17 mouse cellular contexts compared by ENCODE assay signal in the genomic region with DNA sequence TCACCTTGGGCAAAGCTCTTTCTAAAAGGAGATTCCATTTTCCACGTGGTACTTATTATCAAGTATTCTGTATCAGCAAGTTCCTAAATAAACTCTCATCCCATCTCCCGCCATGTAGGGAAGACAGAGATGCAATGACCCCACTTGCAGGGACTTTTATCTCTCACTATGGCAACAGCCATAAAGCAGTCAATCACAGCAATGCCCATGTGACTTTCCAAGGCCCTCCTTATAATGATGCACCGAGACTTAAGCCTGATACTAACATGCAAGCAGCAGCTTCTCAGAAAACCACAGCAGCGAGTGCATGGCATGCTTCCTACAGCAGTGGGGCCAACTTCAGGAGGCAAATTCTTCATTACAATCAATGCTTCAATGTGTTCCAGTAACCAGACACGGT. TPM values are rescaled to one million over a fixed set of nuclear protein-coding genes. Genes with fewer than 3 reads are reported as not detected.
DNase-seq lines count a peak whose midpoint lies in the region; ATAC-seq and TF ChIP-seq lines count a peak whose summit lies in the region.
"Had no signal": no experiment of that assay in that cellular context is flagged by ENCODE, and none has a peak within 500 bp of the region (broad histone marks: within the 10 kb centered on the region; RNA-seq: fewer than 3 reads in every experiment).

No protein-coding gene starts in this region.

- intact Hi-C loops in gastrocnemius, adult 2 months (cut with DNase I) = loop anchor here (5.0 kb wide), 1 partner anchor 39 kb away; a partner anchor contains a TSS
- intact Hi-C loops in heart, postnatal 25 days (cut with DNase I) = no loop called here

- H3K27me3 ChIP-seq in heart, embryonic 16.5 days (ENCODE audit: control insufficient read depth, insufficient read depth, low read length) = no peaks in the 10 kb centered on the region
- H3K27me3 ChIP-seq in midbrain, embryonic 13.5 days = no peaks in the 10 kb centered on the region
- H3K27me3 ChIP-seq in midbrain, postnatal 0 days (ENCODE audit: insufficient read depth, low read length) = no peaks in the 10 kb centered on the region
- no peaks in the 10 kb centered on the region for H3K27me3 ChIP-seq in midbrain, embryonic 16.5 days (ENCODE audit: control insufficient read depth, insufficient read depth, low read depth, low read length)
- H3K27me3 ChIP-seq: limb, embryonic 15.5 days; megakaryocyte, embryonic 14.5 days had no signal

- H3K9me3 ChIP-seq in heart, embryonic 16.5 days (replicated peaks; ENCODE audit: control insufficient read depth, low read length) = no peaks in the 10 kb centered on the region
- no peaks in the 10 kb centered on the region for H3K9me3 ChIP-seq in midbrain, embryonic 13.5 days
- no peaks in the 10 kb centered on the region for H3K9me3 ChIP-seq in midbrain, postnatal 0 days (ENCODE audit: low read length)
- no peaks in the 10 kb centered on the region for H3K9me3 ChIP-seq in midbrain, embryonic 16.5 days (replicated peaks; ENCODE audit: control insufficient read depth, low read length, poor library complexity, severe bottlenecking)
- H3K9me3 ChIP-seq: limb, embryonic 15.5 days had no signal

- no peak for TF ChIP-seq CTCF in gastrocnemius, adult 2 months (IDR thresholded peaks at IDR 0.05)
- TF ChIP-seq CTCF in midbrain, postnatal 0 days (IDR thresholded peaks at IDR 0.05) = no peak

- H3K9ac ChIP-seq in heart, embryonic 16.5 days (ENCODE audit: low read length) = no peak overlapping the region
- H3K9ac ChIP-seq in midbrain, embryonic 13.5 days (replicated peaks) = no peak overlapping the region
- H3K9ac ChIP-seq in midbrain, postnatal 0 days (replicated peaks; ENCODE audit: low read length, poor library complexity, severe bottlenecking) = no peak overlapping the region
- no peak overlapping the region for H3K9ac ChIP-seq in midbrain, embryonic 16.5 days (ENCODE audit: low read depth, low read length)
- H3K9ac ChIP-seq: limb, embryonic 15.5 days; liver, postnatal 0 days had no signal

- H3K36me3 ChIP-seq in heart, embryonic 16.5 days (ENCODE audit: control insufficient read depth, insufficient read depth) = no peaks in the 10 kb centered on the region
- no peaks in the 10 kb centered on the region for H3K36me3 ChIP-seq in midbrain, embryonic 13.5 days
- H3K36me3 ChIP-seq in midbrain, postnatal 0 days (ENCODE audit: insufficient read depth, low read length) = no peaks in the 10 kb centered on the region
- H3K36me3 ChIP-seq in midbrain, embryonic 16.5 days (ENCODE audit: control insufficient read depth, insufficient read depth, low read length) = no peaks in the 10 kb centered on the region
- H3K36me3 ChIP-seq: limb, embryonic 15.5 days had no signal

- ATAC-seq in heart, embryonic 16.5 days (replicated peaks; ENCODE audit: extremely low read depth, insufficient read depth, low FRiP score) = peak; percentile 42; the same call in 1 of the 2 replicates
- peak; percentile 58; the same call in 1 of the 2 replicates for ATAC-seq in midbrain, embryonic 13.5 days
- no peak for ATAC-seq in midbrain, postnatal 0 days (ENCODE audit: low FRiP score)
- ATAC-seq in midbrain, embryonic 16.5 days = 0 out of 2 replicates have a peak, but pooled peaks have one; percentile 14
- ATAC-seq: forebrain, embryonic 16.5 days; liver, postnatal 0 days had no signal

- WGBS in heart, embryonic 16.5 days = 24% methylated on average over 5 of the region's 5 CpGs
- 39% methylated on average over 5 of the region's 5 CpGs for WGBS in midbrain, embryonic 13.5 days
- WGBS in midbrain, postnatal 0 days = 39% methylated on average over 5 of the region's 5 CpGs
- 31% methylated on average over 5 of the region's 5 CpGs for WGBS in midbrain, embryonic 16.5 days

- peaks cover 46% of the 10 kb centered on the region for H3K4me1 ChIP-seq in heart, embryonic 16.5 days (ENCODE audit: control insufficient read depth, insufficient read depth, low read length)
- H3K4me1 ChIP-seq in midbrain, embryonic 13.5 days (replicated peaks) = peaks cover 18% of the 10 kb centered on the region
- peaks cover 6% of the 10 kb centered on the region; the same call in 1 of the 2 replicates for H3K4me1 ChIP-seq in midbrain, postnatal 0 days (ENCODE audit: insufficient read depth, low read length)
- H3K4me1 ChIP-seq in midbrain, embryonic 16.5 days (ENCODE audit: control insufficient read depth, insufficient read depth, low read length) = peaks cover 11% of the 10 kb centered on the region

- H3K4me3 ChIP-seq in gastrocnemius, adult 2 months = peak overlapping the region; percentile 13
- no peak overlapping the region for H3K4me3 ChIP-seq in heart, embryonic 16.5 days (ENCODE audit: low read length)
- H3K4me3 ChIP-seq in midbrain, embryonic 13.5 days (replicated peaks) = no peak overlapping the region
- H3K4me3 ChIP-seq in midbrain, postnatal 0 days (ENCODE audit: low read depth, low read length) = no peak overlapping the region
- H3K4me3 ChIP-seq in midbrain, embryonic 16.5 days (ENCODE audit: low read depth, low read length) = no peak overlapping the region
- H3K4me3 ChIP-seq: limb, embryonic 15.5 days had no signal

- peak overlapping the region; percentile 89 for H3K27ac ChIP-seq in gastrocnemius, adult 2 months
- H3K27ac ChIP-seq in heart, embryonic 16.5 days (ENCODE audit: low read length) = peak overlapping the region; percentile 85
- no peak overlapping the region for H3K27ac ChIP-seq in midbrain, embryonic 13.5 days
- H3K27ac ChIP-seq in midbrain, postnatal 0 days (ENCODE audit: low read depth, low read length) = no peak overlapping the region
- no peak overlapping the region for H3K27ac ChIP-seq in midbrain, embryonic 16.5 days (ENCODE audit: low read length)
- H3K27ac ChIP-seq: limb, embryonic 15.5 days had no signal

- peak overlapping the region; percentile 24; the same call in 1 of the 2 replicates for H3K4me2 ChIP-seq in heart, embryonic 16.5 days (ENCODE audit: low read depth, low read length)
- H3K4me2 ChIP-seq in midbrain, embryonic 13.5 days (replicated peaks) = no peak overlapping the region
- no peak overlapping the region for H3K4me2 ChIP-seq in midbrain, postnatal 0 days (ENCODE audit: low read depth, low read length, poor library complexity, severe bottlenecking)
- no peak overlapping the region for H3K4me2 ChIP-seq in midbrain, embryonic 16.5 days (ENCODE audit: low read length)
- H3K4me2 ChIP-seq: limb, embryonic 15.5 days had no signal

- DNase-seq in gastrocnemius, adult 2 months = peak; percentile 16
- DNase-seq in gastrocnemius, postnatal 25 days = no peak
- no peak for DNase-seq in heart, postnatal 25 days (ENCODE audit: low spot score)
- no peak for DNase-seq in midbrain, postnatal 0 days (ENCODE audit: low spot score)
- no peak for DNase-seq in layer of hippocampus, adult 18-20 months (ENCODE audit: low spot score in 2 of 2)
- DNase-seq: adrenal gland, postnatal 10 days; cerebellum, adult 11 months; cerebellum, postnatal 25 days; liver, postnatal 0 days; lung, postnatal 14 days; thymus, postnatal 14 days had no signal

RNA-seq across cellular contexts. Expression of a gene that starts 39.7 kb away (rescaled TPM):
- 10 to 100 TPM; 67.7 to 71.6 TPM for total RNA-seq in gastrocnemius, adult 2 months (2021)
- total RNA-seq in gastrocnemius, postnatal 25 days (2021) = 100 to 1,000 TPM; 102 to 113 TPM
- polyA plus RNA-seq in heart, embryonic 16.5 days (2015; fragmentation: Nextera tagmentation; extraction: Ambion mirVana) = 73.8 and 85.3 TPM in 2 replicates
- 100 to 1,000 TPM; 173 to 205 TPM for total RNA-seq in heart, postnatal 25 days (2021)
- 11.3 and 14.9 TPM in 2 replicates for polyA plus RNA-seq in midbrain, embryonic 13.5 days (2015; fragmentation: Nextera tagmentation; extraction: Ambion mirVana)
- 40.6 and 46.1 TPM in 2 replicates for total RNA-seq in midbrain, postnatal 0 days (2014; rRNA removed)
- polyA plus RNA-seq in midbrain, postnatal 0 days (2015; fragmentation: Nextera tagmentation; extraction: Ambion mirVana) = 11.5 and 12.0 TPM in 2 replicates
- 11.0 and 13.7 TPM in 2 replicates for polyA plus RNA-seq in midbrain, embryonic 16.5 days (2015; fragmentation: Nextera tagmentation; extraction: Ambion mirVana)
- 10 to 100 TPM; 21.9 to 27.8 TPM for total RNA-seq in layer of hippocampus, adult 18-20 months (2021)

Comparison
In these comparisons a context has a peak if more than half of its experiments do, and no peak if none do; other contexts are left out.
1. H3K27ac ChIP-seq: peak in gastrocnemius, adult 2 months (single experiment) and heart, embryonic 16.5 days (single experiment); none in midbrain, embryonic 13.5 days (single experiment), midbrain, postnatal 0 days (single experiment) and midbrain, embryonic 16.5 days (single experiment).